Mouse (Mus musculus) gastrocnemius, postnatal 25 days (tissue): ENCODE measurements around the gene Srd5a1. TPM values are rescaled to one million over a fixed set of nuclear protein-coding genes. Genes with fewer than 3 reads are reported as not detected.
"Not testable (repeated sequence)": the region's sequence is repeated elsewhere in the genome, so short reads cannot be mapped to it uniquely, and the experiment has no call there.

Source experiments
- DNase-seq: peaks from one replicate; pipeline ENCODE4 v3.0.0; 2022
- total RNA-seq, 2 experiments: library from RNA; stranded (reverse); gene quantifications; 1 replicate in 1 of 2; 2 replicates in 1 of 2; pipeline ENCODE4 v1.2.3; 2021

Gene Srd5a1
- total RNA-seq, 2 experiments from 2014 or later = 0.31 to 1.1 TPM

GRCm38 (mm10) chr13:69624510-69624909, 13.3 kb upstream of the Srd5a1 start:
- DNase-seq = no peak

DNA sequence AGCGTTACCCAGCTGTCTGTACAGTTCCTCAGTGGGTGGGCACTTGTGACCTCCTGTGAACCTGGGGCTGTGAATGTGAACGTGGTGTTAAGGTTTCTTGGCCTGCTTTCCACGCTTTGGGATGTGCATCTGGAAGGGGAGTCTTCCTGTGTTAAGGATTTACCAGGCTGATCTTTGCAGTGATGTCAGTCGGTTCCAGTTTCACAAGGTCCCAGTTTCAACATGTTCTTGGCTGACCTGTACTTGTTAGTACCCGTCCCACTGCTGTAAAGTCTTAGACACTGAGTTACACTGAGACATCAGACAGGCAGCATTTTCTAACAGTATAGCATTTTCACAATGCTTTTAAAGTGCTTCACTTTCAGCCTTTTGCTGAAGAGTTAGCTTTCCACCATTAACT, 12.6 kb upstream of the Srd5a1 start:
- DNase-seq = no peak

GRCm38 (mm10) chr13:69616716-69617115, 5.5 kb upstream of the Srd5a1 start:
- no peak for DNase-seq

DNA sequence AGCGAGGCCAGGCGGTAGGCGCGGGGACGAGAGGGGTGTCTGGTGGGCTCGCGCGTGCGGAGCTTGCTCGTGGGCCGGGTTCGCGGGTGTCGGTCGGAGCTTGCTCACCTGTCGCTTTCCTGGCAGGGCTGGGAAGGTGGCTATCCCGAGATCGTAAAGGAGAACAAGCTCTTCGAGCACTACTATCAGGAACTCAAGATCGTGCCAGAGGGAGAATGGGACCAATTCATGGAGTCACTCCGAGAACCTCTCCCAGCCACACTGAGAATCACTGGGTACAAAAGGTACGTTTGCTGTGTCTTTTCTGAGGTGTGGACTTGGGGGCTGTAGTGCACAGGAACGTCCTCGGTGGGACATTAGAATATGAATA, 918 bp upstream of the Srd5a1 start:
- no peak for DNase-seq

GRCm38 (mm10) chr13:69610751-69611397, 368 bp downstream of the Srd5a1 start:
- DNase-seq = peak; percentile 37

DNA sequence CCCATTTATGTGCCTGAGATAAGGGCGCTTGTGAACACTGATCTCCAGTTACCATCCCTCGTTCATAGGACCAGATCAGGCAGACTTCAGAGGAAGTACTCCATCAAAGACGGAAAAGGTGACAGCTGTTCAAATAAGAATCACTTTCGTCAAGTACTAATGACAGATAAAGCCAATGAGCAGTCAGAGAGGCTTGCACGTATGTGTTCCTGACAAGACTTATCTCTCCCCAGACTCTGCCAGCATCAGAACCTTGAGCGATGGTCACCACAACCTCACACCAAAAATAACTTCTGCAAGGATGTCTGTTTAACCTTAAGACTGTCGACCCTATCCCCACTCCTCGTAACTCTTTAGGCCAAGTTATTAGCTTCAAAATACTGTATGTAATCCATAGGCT, 2.5 kb downstream of the Srd5a1 start:
- DNase-seq = no peak

GRCm38 (mm10) chr13:69604670-69605069, 6.6 kb downstream of the Srd5a1 start:
- DNase-seq = no peak

GRCm38 (mm10) chr13:69601321-69601720, 9.9 kb downstream of the Srd5a1 start:
- no peak for DNase-seq

DNA sequence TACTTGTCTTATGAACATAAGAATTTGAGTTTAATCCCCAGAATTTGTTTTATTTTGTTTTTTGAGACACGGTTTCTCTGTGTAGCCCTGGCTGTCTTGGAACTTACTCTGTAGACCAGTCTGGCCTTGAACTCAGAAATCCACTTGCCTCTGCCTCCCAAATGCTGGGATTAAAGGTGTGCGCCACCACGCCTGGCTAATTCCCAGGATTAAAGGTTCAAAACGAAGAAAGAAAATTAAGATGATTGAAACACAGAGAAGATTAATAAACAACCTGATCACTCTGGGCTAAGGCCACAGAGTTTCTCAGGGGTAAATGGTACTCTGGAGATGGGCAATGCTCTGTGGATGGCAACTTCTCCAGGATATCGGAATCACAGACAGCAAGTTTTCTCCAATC, 10.4 kb downstream of the Srd5a1 start:
- not testable (repeated sequence) for DNase-seq

DNA sequence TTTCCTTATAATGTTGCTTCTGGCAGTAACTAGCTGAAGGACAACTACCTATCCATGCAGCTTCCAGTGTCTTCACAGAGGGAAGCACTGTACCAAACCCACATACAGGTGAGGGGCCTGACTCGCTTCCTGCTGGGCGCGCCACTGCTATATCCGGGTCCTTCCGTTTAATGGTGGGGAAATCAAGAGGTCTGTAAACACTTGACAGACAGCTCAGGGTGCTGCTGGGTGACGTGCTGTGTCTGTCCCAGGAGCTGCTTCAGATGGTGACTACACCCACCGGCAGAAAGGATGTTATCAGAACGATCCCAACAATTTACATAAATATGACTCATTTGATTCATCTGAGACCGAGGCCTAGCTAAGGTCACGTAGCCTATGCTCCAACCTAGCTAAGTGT, 12.4 kb downstream of the Srd5a1 start:
- no peak for DNase-seq

GRCm38 (mm10) chr13:69596515-69596914, 14.7 kb downstream of the Srd5a1 start:
- DNase-seq = no peak

GRCm38 (mm10) chr13:69595911-69596310, 15.3 kb downstream of the Srd5a1 start:
- no peak for DNase-seq

GRCm38 (mm10) chr13:69594577-69595256, 16.5 kb downstream of the Srd5a1 start:
- DNase-seq = no peak

GRCm38 (mm10) chr13:69593453-69593852, 17.8 kb downstream of the Srd5a1 start:
- DNase-seq = no peak

- no peak for DNase-seq
Observed at GRCm38 (mm10) chr13:69592226-69592625, 19.0 kb downstream of the Srd5a1 start.

GRCm38 (mm10) chr13:69591338-69591737, 19.9 kb downstream of the Srd5a1 start:
- no peak for DNase-seq

- DNase-seq = no peak
Observed at GRCm38 (mm10) chr13:69588263-69588662, 23.0 kb downstream of the Srd5a1 start.

DNA sequence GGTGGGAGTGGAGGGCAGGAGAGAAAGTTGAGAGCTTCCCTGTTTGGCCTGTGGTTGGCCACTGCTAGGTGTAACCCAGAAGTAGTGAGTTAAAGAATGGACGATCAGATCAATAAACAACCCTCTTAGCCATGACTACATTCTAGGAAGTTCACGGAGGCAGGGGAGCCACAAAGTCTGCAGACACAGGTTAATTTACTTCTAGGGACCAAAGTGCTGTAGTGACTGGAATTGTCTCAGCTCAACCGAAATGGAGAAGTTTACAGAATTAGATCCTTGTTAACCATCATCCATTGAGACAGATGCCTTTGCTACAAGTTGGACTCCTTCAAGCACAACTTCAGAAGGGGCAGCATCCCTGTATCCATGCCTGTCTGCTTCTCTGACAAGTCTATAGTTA, 23.4 kb downstream of the Srd5a1 start:
- DNase-seq = no peak

- DNase-seq = no peak
Observed at GRCm38 (mm10) chr13:69586337-69586736, 24.9 kb downstream of the Srd5a1 start.

DNA sequence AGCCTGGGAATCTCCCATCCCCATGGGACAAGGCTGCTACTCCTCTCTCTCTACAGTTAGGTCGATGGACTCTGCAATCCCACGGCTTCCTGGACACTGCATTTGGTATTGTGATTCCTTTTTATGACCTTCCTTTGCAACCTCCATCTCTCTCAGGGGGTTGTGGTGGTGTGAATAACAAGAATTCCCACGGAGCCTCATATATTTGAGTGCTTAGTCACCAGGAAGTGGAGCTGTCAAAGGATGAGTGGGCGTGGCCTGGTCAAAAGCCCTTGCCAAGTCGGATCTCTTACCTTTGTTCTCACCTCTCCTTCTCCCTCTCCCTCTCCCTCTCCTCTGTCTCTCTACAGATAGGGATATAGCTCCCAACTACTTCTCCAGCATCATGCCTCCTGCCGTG, 25.4 kb downstream of the Srd5a1 start:
- no peak for DNase-seq

DNA sequence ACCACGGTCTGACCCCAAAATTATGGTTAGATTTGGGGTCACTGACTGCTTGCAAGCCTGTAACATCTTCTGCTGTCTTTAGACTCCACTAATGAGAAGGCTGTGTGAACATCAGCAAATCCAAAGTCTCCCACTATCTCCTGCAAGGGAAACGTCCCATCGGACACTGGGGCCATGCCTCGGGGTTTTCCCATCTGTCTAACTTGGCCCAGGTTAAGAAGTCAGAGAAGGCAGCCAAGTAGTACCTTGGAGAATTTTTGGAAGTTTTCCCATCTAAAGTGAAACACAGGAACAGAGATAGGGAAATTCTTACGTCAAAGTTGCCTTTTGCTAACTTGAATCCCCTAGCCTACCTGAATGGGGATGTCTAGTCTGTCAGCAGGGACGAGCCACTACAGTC, 27.7 kb downstream of the Srd5a1 start:
- no peak for DNase-seq

GRCm38 (mm10) chr13:69582411-69582810, 28.8 kb downstream of the Srd5a1 start:
- no peak for DNase-seq

GRCm38 (mm10) chr13:69577181-69577834, 33.9 kb downstream of the Srd5a1 start:
- DNase-seq = no peak

DNA sequence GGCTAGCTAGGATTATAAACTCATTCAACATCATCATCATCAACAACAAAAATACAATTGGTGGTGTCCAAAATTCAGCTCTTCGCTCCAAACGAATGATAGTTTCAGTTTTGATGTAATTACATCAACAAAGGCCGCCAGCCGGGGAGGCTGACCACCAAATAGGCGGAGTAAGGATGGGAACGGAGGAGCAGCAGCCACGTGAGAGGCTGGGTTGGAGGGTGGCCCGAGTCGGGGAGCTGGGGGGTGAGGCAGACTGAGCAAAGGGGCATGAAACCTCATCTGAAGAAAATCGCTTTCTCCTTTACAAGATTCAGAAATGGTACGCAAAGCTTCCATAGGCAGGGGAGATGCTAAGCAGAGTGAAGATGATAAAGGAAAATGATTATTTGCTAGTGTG, 34.6 kb downstream of the Srd5a1 start:
- no peak for DNase-seq
